Mouse (Mus musculus) bone marrow macrophage, adult 2 months (primary cell): ENCODE results near the gene Pde4a. TPM values are rescaled to one million over a fixed set of nuclear protein-coding genes. Genes with fewer than 3 reads are reported as not detected.
A peak's percentile ranks its signal among the peaks of the same experiment; 100 is the strongest.
"Not testable (repeated sequence)": the region's sequence is repeated elsewhere in the genome, so short reads cannot be mapped to it uniquely, and the experiment has no call there.

Experiments used
- H3K27ac ChIP-seq: 2 replicates; pipeline ENCODE4 v1.5.1; 2012; ENCODE audit warnings: low read depth, low read length; ENCODE audit not compliant: insufficient read depth
- H3K4me1 ChIP-seq: 2 replicates; pipeline ENCODE4 v1.6.1; 2012; ENCODE audit warnings: low read length; ENCODE audit not compliant: control insufficient read depth, insufficient read depth
- H3K4me3 ChIP-seq: 2 replicates; pipeline ENCODE4 v1.5.1; 2012; ENCODE audit warnings: mild to moderate bottlenecking, low read length, moderate library complexity; ENCODE audit not compliant: insufficient read depth
- CTCF ChIP-seq: IDR thresholded peaks from 2 replicates; pipeline ENCODE4 v1.5.1; 2012; ENCODE audit warnings: low read depth, mild to moderate bottlenecking, low read length, moderate library complexity
- POLR2A ChIP-seq: IDR thresholded peaks from 2 replicates; pipeline ENCODE4 v1.6.1; 2012; ENCODE audit warnings: mild to moderate bottlenecking, low read depth, low read length, borderline replicate concordance
- polyA plus RNA-seq: library from polyadenylated mRNA; stranded (reverse); fragments of >200 nt; gene quantifications from 2 replicates; pipeline ENCODE4 v1.2.4, GENCODE M21; 2012; ENCODE audit not compliant: missing spikeins, insufficient read depth, insufficient read length

Gene Pde4a
- polyA plus RNA-seq, 1 experiment, result 14.2 TPM

DNA sequence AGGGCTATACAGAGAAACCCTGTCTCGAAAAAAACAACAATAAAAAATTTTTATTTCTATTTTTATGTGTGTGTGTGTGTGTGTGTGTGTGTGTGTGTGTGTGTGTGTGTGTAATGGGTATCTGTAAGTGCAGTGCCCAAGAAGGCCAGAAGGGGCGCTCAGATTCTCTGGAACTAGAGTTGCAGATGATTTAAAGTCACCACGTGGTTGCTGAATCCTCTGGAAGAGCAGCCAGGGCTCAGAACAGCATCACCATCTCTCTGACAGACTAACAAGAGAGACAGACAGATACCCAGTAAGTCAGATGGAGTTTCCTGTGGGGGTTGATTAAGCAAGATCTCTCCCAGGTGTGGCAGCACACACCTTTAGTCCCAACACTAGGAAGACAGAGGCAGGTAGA, 54.3 kb downstream of the Pde4a start:
- no peak overlapping the region for H3K4me3 ChIP-seq
- TF ChIP-seq CTCF, result no peak
- no peak for TF ChIP-seq POLR2A
- H3K27ac ChIP-seq, result no peak overlapping the region
- H3K4me1 ChIP-seq, result peaks cover 8% of the 10 kb centered on the region; the same call in 1 of the 2 replicates

DNA sequence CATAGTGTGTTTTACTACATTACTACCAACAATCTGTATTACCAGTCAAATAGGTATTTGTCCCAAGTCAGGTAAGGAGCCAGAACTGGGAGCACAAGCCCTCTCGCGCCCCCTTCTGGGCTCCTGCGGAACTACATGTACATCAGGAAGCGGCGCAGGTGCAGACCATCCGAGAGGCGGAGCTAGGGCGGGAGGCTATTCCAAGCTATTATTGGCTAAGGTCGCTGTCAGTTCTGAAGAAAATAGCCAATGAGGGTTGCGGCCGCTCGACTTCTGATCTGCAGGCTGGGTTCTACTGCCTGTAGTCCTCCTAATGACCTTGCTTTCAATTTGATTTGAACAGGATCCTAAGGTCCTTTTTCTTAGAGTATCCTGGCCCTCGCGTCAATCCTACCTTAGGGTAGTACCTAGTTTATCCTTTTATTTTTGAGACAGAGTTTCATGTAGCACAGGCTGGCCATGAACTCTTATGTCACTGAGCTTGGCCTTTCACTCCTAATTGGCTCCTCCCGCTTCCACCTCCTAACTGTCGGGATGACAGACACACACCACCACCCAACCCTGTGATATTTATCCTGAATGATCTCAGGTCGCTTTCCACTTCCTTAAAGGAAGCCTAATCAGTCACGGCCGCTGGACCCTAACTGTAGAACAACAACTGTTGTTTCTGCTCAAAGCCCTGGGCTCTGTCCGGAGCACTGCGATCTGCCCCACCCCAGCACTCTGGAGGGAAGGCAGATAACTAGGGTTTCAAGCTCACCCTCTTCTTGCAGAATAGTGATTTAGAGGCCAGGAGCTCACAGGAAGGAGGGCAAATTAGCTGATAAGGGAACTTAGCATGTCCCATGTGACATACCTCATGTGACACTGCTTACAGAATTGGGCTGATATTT, 55.2 kb downstream of the Pde4a start:
- H3K4me3 ChIP-seq, result peak overlapping the region; percentile 51
- peak overlapping the region; percentile 87 for H3K27ac ChIP-seq
- TF ChIP-seq POLR2A (no peak), CTCF (peak; percentile 95)
- peaks cover 10% of the 10 kb centered on the region; the same call in 1 of the 2 replicates for H3K4me1 ChIP-seq

DNA sequence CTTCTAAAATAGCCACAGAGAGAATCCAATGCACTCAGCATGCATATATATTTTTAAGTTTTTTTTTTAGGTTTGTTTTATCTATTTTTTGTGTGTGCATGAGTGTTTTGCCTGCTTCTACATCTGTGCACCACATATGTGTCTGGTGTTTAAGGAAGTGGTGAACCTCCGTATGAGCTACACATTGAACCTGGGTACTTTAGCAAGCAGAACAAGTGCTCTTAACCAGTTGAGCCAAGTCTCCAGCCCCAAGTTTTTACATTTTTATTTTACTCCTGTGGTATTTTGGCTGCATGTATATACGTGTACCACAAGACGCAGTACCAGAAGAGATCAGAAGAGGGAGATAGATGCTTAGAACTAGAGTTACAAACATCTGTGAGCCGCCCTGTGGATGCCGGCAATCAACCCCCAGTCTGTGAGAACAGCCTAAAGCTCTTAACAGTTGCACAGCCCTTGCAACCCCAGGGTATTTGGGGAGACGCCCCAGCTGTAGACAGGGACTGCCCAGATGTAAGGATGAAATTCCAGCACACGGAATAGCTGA, 55.9 kb downstream of the Pde4a start:
- Histone ChIP-seq H3K4me1 (peaks cover 10% of the 10 kb centered on the region; the same call in 1 of the 2 replicates), H3K4me3 (no peak overlapping the region), H3K27ac (peak overlapping the region; percentile 87)
- TF ChIP-seq CTCF, result no peak
- no peak for TF ChIP-seq POLR2A

DNA sequence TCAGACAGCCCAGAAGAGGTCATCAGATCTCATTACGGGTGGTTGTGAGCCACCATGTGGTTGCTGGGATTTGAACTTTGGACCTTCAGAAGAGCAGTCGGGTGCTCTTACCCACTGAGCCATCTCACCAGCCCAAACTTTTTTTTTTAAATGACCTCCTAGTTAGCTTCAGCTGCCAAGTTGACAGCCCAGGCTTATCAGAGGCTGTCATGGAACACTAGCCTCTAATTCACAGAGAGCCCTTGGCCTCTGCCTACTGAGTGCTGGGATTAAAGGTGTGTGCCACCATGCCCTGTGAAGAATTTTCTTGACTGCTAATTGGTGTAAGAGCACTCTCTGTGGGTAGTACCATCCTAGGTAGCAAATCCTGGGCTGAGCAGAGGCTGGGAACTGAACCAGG, 58.0 kb downstream of the Pde4a start:
- not testable (repeated sequence) for H3K4me3 ChIP-seq, H3K27ac ChIP-seq
- H3K4me1 ChIP-seq, result peaks cover 17% of the 10 kb centered on the region

DNA sequence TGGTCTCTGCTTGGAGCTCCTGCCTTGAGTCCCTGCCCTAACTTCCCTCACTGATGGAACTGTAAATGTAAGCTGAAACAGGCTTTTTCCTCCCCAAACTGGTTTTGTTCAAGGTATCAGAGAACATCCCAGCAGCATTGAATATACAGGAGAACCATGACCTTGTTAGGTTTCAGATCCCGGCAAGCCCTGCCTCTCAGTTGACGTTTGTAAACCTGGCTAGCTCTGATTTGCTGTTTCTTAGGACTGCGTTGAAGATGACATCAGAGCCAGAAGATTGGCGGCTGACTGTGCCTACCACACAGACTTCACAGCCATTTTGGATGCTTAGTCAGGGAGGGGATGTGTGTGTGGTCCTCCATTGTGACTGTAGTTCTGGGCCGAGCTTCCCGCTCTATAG, 58.4 kb downstream of the Pde4a start:
- no peak overlapping the region for H3K4me3 ChIP-seq
- no peak for TF ChIP-seq CTCF
- no peak for TF ChIP-seq POLR2A
- H3K27ac ChIP-seq, result no peak overlapping the region
- H3K4me1 ChIP-seq, result peaks cover 17% of the 10 kb centered on the region

DNA sequence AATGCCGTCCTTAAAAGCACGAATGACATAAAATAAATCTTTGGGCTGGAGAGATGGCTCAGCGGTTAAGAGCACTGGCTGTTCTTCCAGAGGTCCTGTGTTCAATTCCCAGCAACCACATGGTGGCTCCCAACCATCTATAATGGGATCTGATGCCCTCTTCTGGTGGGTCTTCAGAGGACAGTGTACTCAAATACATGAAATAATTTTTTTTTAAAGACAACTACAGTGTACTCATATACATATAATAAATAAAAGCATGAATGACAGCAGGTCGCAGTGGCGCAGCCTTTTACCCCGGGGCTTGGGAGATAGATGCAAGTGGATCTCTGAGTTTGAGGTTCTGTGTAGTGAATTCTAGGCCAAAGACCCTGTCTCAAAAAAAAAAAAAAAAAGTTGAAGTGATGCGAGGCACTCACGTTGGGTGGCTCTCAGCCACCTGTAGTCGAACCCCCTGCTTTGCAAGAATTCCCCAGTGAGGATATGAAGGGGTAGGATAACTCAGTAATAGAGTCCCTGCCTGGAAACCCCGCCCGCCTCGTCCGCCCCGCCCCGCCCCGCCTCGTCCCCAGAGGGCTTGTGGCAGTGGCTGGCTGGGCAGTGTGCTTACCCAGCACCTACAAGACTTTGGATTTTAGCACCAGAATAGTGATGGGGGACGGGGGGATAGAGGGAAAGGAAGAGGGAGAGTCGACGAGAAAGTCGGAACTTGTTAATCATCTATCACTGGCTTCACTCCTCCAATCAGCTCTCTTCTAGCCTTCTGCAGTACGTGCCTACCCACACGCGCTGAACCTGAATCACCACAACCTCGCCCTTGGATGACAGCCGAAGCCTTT, 59.3 kb downstream of the Pde4a start:
- H3K4me1 ChIP-seq, result peaks cover 17% of the 10 kb centered on the region
- peak overlapping the region; percentile 45 for H3K4me3 ChIP-seq
- H3K27ac ChIP-seq, result no peak overlapping the region
- TF ChIP-seq CTCF (no peak), POLR2A (no peak)

DNA sequence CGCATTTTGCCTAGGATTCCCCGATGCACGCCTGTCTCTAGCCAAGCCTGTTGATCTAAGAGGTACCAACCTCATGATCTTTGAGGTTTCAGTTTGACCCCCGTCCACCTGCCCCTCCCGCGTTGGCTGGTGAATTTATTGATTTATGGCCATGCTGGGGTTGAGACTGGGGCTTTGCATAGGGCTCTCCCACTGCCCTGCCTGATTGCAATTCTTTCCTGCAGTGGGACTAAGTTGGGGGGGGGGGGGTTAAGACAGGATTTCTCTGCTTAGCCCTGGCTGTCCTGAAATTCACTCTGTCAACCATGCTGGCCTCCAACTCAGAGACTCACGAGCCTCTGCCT, 59.9 kb downstream of the Pde4a start:
- TF ChIP-seq CTCF, result no peak
- TF ChIP-seq POLR2A, result no peak
- H3K27ac ChIP-seq, result no peak overlapping the region
- H3K4me3 ChIP-seq, result peak overlapping the region; percentile 45
- peaks cover 17% of the 10 kb centered on the region for H3K4me1 ChIP-seq

DNA sequence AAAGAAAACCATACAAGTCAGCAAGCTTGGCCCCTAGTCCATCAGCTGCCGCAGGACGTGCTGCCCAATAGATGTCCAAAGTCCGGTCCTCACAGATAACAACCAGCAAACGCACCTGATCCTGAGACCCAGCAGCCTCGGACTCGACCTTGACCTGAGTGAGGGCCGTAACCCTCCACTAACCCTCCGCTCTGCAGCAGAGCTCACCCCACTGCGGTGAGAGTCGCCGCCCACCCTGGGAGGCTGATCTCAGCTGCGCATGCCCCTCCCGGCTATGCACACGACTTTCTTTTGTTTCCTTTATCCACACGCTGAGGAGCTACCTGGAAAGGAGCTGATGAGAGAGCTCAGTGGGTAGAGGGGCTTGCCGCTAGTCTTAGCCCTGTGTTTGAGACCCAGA, 61.8 kb downstream of the Pde4a start:
- Histone ChIP-seq H3K4me3 (no peak overlapping the region), H3K27ac (no peak overlapping the region), H3K4me1 (peaks cover 9% of the 10 kb centered on the region)
- TF ChIP-seq POLR2A (no peak), CTCF (no peak)

DNA sequence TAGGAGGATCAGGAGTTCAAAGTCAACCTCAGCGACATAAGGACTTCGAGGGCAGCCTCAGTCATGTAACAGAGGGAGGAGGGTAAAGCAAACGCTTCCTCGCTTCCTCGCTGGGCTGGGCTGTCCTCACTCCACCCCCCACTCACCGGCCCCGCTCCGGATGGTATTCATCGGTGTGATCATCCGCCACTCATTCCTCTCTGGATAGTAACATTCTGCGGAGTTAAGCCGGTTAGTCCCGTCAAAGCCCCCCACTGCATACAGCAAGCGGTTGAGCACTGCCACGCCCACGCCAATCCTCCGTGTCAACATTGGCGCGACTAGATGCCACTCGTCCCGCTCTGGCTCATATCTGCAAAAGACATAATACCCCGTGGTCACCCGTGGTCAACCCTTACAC, 66.0 kb downstream of the Pde4a start:
- H3K27ac ChIP-seq, result no peak overlapping the region
- no peak for TF ChIP-seq CTCF
- TF ChIP-seq POLR2A, result no peak
- H3K4me1 ChIP-seq, result peaks cover 16% of the 10 kb centered on the region
- H3K4me3 ChIP-seq, result no peak overlapping the region

DNA sequence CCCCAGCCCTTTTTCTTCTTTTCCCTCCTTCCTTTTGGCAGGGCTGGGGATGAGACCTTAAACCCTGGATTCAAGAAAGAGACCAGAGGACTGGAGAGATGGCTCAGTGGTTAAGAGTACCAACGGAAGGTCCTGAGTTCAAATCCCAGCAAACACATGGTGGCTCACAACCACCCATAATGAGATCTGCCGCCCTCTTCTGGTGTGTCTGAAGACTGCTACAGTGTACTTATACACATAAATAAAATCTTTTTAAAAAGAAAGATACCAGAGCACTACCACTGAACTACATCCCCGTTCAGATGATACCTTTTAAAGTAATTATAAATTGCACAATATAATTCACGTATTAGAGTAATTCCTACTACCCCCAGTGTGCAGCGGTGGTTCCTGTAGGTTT, 67.4 kb downstream of the Pde4a start:
- Histone ChIP-seq H3K4me3 (no peak overlapping the region), H3K27ac (no peak overlapping the region), H3K4me1 (peaks cover 18% of the 10 kb centered on the region)
- no peak for TF ChIP-seq POLR2A
- TF ChIP-seq CTCF, result no peak
